Mouse (Mus musculus): ENCODE measurements around the gene Prrc2c. TPM values are rescaled to one million over a fixed set of nuclear protein-coding genes. Genes with fewer than 3 reads are reported as not detected.
A peak's percentile ranks its signal among the peaks of the same experiment; 100 is the strongest.
"Not testable (repeated sequence)": the region's sequence is repeated elsewhere in the genome, so short reads cannot be mapped to it uniquely, and the experiment has no call there.

Prrc2c gene
- total RNA-seq (2021), result 100 to 1,000 TPM; 224 TPM

DNA sequence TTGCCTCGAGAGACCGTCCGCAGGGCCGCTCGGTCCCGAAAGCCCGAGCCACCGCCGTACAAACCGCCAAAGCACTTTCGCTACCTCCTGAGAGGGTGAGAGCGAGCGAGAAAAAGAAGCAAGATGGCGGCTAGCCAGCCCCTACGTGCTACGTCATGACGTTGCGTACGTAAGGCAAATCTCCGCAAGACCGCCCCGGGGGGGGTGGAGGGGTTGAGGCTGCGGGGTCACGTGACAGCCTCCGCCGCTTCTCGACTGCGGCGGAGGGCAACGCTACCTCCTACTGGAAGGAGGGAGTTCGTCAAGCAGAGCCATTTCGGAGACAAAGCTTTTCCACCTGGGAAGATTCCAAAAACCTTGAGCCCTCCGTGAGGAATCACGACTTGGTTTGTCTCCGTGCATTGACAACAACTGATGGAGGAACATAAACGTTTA is at the start of gene Prrc2c:
Gene Prrc2c, minus strand, starts transcription at position 156 of the 435 bp plus-strand sequence.
- intact Hi-C loops (cut with DNase I), result no loop called here
- DNase-seq, result peak; percentile 100

DNA sequence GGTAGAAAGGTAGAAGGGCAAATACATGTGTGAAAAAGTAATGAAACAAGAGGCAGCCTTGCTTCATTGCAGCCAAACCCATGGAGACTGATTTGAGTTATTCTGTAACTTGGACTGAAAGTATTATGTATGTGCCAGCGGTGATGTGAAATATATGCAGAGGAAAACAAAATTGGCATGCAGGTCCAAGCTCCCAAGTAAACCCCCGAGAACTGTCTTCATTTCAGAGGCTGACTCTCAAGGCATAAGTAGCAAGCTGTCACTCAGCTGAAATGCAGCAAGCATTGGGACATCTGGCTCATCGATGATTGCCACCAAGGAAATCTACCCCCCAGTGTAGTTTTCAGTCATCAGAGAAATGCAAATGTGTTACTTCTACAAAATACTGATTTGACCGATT is 44.9 kb upstream of the Prrc2c start:
- DNase-seq, result no peak
- intact Hi-C loops (cut with DNase I), result no loop called here

DNA sequence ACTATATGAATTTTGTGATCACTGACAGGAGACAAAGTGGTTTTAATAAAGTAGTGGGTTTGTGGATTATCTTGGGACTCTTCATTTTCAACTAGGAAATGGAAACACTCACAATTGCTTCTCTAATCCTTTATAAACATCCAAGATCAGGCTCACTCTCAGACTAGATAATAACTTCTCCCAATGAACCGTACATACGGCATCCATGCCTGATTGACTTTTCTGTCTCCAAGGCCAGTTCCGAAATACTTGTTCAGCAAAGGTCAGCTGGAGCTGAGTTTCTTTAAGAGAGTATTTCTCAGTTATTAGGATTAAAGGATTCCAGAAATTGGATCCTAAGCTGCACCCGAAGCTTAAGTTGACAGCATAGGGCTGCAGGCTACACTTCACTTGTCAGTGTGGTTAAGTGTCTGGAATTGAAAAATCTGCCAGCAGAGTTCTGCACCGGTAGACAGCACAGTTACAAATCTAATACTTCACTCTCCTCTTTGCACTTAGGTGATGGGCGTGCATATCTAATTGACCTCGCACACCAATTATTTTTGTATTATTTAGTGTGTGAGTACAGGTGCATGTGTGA is 43.4 kb upstream of the Prrc2c start:
- no peak for DNase-seq
- intact Hi-C loops (cut with DNase I), result no loop called here

DNA sequence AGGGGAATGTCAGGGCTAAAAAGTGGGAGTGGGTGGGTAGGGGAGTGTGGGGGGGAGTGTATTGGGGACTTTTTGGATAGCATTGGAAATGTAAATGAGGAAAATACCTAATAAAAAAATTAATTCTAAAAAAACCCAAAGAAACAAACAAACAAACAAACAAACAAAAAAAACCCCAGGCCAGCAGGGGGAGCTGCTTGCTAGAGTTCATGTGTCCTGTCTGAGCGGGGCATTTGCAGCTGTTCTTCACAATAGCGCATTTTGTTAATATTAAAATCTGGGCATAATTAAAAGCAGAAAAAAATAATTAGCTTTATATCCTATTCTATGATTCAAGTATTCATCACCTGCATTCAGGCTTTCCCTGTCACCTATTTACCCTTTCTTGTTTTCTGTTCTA is 40.7 kb upstream of the Prrc2c start:
- intact Hi-C loops (cut with DNase I); DNase-seq: not testable (repeated sequence)

DNA sequence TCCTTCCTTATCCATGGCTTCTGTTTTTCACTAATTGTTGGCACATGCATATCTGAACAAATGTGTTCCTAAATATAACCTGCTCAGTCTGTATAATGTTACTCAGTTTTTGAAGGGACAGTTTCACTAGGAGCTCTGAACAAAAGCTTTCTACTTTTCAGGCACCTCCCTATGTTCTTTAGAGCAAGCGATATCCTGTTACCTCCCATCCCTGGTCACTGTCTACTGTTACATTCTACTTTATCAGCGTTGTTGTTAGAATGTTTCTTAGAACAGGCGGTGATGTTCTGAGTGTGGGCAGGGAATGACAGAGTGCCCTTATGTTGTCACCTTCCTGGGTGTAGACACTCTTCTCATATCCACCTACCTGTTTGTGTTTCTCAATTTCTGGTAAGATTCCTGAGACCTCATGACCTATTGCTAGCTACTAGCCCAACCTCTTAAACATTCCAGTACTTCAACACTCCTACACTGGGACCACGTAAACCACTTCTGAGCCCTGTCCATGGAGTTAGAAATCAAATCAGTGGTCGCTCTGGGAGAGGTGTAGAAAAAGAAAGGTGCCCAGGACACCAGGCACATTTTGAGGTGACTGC is 37.7 kb upstream of the Prrc2c start:
- intact Hi-C loops (cut with DNase I), result no loop called here
- DNase-seq, result no peak

DNA sequence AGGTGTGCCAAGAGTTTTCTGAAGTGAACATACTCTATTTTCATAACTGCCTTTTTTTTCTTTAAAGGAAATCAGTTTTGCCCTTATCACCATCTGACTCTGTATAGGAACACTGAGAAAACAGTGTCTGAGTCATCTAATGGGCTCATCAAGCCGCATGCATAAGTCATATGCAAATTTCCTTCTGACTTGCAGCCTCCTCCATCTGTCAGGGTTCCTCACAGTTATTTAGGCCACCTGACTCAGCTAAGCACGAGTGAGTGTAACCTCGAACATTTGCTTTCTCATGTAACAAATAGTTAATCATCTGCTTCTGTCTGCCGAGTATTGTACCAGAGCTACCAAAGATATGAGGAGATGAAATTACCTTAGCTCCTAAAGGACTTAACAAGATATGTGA is 33.3 kb upstream of the Prrc2c start:
- intact Hi-C loops (cut with DNase I), result no loop called here
- no peak for DNase-seq

DNA sequence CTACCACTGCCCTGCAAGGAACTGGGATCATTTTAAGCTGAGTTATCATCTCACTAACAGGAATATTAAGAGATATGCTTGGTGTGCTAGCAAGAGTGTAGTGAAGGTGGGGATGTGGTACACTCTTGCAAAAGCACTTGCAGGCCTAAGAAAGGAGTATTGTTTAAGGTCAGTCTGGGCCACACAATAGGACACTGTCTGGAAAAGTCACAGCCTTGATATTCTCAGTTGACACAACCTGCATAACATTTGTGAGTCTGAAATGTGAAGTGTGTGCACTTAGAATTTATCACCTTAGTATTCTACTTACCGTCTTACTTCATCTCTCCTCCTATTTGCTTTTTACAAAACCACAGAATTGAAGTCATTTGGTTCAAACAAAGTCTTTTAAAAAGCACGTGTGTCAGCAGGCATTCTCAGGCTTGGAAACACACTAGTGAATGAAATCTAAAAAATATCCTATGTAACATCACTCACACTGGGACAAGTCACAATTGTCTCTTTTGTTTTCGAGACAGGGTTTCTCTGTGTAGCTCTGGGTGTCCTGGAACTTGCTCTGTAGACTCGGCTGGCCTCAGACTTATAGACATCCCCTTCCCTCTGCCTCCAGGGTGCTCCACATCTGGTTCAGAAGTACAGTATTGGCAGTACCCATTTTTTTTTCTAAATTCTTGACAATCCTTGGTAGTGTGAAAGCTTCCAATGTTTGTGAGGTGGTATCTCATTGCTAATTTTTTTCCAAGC is 31.4 kb upstream of the Prrc2c start:
- intact Hi-C loops (cut with DNase I), result no loop called here

DNA sequence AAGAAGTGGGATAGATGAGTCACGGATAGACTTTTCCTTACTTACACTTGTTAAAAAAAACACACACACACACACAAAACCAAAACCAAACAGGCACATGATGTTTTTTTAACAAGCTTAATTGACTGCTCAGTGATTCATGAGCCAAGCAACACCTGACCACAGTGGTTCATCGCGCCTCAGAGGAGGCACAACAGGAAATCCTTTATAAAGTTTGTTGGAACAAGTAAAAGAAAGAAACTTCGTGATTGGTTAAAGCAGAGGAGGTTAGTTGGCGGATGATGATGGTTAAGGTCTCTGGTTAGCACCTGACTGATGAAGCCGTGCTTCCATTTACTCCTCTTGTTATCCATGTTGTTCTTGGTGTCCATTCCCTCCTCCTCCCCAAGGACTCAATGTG is 11.7 kb upstream of the Prrc2c start:
- DNase-seq, result no peak
- intact Hi-C loops (cut with DNase I), result no loop called here

More for the DNA sequence above, 31.4 kb upstream of the Prrc2c start:
- DNase-seq, result no peak

DNA sequence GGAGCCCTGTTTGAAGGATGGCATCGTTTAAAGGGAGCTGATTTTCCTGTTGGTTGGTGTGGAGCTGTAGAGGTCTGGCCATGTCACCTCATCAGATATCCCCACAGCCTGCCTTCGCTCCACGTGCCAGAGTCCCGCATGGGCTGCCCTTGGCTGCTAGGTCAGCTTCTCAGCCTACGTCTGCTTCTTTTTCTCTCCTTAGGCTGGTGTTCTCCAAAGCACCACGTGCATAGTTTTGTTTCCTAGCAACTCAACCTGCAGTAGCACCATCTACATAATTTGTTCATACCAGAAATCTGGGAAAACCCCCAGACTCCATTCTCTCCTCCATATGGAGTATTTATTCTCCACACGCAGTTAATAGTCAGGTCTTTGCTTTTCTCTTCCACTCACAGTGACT is 9.3 kb upstream of the Prrc2c start:
- no peak for DNase-seq
- intact Hi-C loops (cut with DNase I), result no loop called here

DNA sequence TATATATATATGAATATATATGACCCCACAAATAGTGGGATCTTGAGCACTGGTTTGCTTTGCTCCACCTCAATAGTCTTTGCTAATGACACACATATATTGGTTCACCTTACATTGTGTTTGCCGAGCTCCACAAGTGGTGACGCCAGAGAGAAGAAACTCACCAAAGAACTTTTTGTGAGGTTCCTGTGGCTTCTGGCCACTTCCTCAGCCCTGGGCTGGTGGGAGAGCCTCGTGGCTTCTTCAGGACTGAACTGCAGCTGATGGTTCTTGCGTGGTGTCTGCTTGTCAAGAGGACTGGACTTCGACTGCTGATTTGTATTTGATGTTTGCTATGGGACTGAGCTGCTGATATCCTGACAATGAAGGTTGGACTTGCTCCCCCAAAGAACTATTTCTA is 8.4 kb upstream of the Prrc2c start:
- DNase-seq, result no peak
- intact Hi-C loops (cut with DNase I), result no loop called here

DNA sequence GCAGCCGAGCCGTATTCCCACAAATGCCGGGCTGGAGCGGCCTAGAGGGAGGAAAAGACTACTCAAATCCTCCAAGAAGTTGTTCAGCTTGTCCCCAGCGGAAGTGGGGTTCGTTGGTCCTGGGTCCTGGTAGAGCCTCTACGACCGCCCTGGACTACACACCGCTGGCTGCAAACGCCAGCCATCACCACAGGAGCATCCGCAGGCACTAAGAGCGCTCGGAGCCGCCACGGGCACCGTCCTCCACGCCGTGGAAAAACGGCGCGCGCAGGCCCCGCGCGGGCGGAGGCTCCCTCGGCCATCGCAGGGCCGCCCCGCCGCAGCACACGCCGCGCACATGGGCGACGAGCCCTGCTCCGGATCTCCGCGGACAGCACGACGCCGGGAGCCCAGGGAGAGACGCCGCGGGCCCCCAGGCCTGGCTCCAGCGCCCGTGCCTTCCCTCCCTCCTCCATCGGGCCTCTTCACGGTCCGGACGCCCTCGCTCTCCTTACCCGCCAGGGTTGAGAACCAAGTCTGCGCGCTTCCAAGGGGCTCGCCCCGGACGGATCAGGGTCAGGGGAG is 443 bp downstream of the Prrc2c start:
- no peak for DNase-seq

DNA sequence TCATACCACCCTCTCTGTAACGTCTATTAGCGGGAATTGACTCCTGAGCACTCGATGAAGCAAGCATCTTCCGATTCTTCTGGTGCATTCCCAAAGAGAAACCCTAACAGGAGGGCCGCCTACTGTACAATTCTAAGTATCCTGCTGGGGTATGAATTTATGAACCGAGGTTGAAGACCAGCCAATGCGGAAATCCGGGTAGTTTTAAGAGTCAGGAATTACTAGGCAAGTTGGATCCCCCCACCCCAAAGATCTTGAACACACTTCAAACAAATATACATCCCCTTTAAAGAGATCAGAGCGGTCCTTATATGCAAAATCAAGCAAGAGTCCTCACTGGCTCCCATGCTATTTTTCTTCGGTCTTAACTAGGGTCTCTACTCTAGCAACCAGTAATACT is 950 bp downstream of the Prrc2c start:
- intact Hi-C loops (cut with DNase I), result no loop called here
- no peak for DNase-seq

More for the DNA sequence above, 443 bp downstream of the Prrc2c start:
- intact Hi-C loops (cut with DNase I), result no loop called here

DNA sequence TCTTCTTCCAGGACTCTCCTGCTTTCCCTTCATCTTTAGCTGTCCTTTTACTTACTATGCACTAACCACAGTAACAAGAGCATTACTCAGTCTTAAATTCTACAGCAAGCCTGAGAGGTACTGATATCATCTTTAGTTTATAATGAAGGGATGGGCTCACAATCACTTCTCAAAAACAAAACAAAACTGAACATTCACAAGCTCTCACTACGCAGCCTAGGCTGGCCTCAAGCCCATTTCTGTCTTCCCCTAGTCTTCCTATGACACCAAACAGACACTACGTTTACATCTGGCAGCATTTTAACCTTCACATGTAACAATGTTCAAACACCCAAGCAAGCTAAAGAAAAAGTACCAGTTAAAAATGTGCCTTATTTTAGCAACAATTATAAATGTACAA is 1.9 kb downstream of the Prrc2c start:
- intact Hi-C loops (cut with DNase I), result no loop called here
- DNase-seq, result no peak

DNA sequence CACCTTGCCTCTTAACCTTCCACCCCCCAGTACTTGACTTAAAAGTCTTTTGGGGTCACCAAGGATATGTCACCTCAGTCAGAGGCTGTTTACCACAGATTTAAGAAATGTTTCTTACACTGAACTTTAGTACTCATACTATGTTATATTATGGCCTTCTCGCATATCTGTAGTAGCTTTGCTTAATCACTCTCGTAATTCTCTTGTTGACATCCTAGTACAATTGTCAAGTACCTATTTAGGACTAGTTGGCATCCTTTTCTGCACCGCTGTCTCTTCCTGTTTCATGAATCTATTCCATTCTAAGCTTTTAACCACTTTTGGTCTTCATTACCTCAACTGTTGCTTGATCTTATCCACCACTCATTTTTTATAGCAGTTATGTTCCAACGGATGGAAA is 5.3 kb downstream of the Prrc2c start:
- no peak for DNase-seq
- intact Hi-C loops (cut with DNase I), result no loop called here

DNA sequence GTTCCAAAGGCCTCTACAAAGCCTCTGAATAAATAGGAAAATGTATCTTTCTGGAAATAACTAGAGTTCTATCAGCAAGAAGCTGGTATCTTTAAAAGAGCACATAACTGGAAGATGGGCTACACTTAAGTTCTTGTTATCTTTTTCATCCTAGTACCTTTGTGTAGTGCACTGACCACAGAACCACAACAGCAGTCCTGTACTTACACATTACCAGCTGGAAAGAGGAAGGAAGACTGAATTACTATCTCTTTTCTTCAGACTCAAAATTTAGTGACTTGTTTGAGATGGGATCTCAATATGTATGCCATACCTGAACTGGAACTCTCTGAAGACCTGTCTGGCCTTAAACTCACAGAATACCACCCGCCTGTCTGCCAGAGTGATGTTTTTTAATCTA is 6.1 kb downstream of the Prrc2c start:
- no peak for DNase-seq
- intact Hi-C loops (cut with DNase I), result no loop called here

DNA sequence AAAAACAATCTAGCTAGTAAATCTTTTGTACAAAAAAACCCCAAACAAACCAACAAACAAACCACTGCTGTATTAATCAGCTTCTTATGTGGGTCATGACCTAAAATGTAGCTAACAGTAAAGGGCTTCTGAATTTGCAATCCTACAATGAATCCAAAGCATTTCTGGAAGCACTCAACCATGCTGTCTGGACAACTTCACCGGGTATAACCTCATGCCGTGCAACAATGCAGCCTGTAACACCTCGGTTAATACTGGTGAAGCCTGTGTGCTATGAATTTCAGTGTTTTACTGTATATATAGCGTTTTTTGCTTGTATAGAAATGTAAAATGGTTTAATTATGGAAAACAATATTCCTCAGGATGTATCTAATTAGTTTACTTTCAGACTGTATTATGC is 8.3 kb downstream of the Prrc2c start:
- no peak for DNase-seq
- intact Hi-C loops (cut with DNase I), result no loop called here

DNA sequence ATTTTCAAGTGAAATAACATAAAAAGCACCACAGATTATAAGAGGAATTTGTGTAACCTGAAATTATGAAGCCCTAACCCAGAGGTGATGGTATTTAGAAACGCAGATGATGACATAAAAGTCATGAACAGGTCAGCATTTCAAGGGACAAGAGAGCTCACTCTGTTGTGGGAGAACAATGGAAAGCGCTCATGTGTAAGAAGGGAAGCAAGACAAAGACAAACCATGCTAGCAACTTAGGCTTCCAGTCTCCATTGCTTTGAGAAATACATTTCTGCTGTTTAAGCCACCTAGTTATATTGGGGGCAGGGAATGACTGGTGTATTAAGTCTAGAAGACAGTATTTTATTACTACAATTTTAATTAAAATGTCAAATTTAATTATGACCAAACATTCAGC is 10.9 kb downstream of the Prrc2c start:
- DNase-seq, result no peak
- intact Hi-C loops (cut with DNase I), result loop anchor here (10.0 kb wide), 1 partner anchor 345 kb away; no protein-coding TSS in a partner anchor

DNA sequence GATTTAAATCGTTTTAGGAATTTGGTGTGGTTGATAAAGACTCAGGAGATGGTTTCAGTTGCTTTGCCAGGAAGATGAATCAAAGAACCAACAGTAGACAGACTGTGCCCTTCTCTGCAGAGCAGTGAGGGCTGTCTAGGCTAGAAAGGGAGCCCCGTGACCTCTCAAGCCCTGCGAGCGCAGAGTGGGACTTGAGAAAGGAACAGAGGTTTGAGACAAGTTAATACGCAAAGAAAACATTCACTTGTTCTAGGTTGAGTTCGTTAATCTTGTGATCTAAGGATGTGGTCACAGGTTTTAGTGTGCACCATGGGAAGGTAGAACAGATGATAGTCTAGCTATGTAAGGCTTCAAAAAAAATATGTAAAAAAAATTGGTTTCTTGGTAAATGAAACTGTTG is 12.4 kb downstream of the Prrc2c start:
- intact Hi-C loops (cut with DNase I), result loop anchor here (10.0 kb wide), 1 partner anchor 347 kb away; no protein-coding TSS in a partner anchor
- DNase-seq, result no peak

DNA sequence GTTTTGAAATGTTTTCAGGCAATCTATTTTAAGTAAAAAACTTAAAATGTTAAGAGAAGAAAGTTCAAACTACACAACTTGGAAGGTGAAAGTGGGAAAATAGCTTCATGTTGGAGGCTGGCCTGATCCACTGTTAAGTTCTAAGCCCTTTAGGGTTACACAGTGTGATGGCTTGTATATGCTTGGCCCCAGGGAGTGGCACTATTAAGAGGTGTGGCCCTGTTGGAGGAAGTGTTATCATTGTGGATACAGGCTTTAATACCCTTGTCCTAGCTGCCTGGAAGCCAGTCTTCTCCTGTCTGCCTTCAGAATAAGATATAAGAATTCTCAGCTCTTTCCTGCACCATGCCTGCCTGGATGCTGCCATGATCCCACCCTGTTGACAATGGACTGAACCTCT is 16.7 kb downstream of the Prrc2c start:
- no peak for DNase-seq
- intact Hi-C loops (cut with DNase I), result loop anchor here (10.0 kb wide), 1 partner anchor 351 kb away; no protein-coding TSS in a partner anchor

DNA sequence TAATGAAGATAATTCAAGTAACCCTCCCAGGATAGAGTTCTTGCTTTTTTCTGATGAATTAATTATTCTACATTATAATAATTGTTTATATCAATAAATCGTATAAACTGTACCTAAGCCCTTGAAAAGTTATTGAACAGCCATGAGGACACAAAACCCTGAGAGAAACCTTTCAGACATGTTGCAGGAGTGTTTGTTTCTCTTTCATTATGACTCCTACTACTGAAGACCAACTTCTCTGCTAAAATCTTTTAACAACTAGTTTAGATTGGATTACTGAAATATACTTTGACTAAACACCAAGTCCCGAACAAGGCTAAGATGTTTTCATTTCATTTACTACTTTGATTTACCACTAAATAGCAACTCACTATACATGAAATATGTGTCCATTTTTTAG is 19.7 kb downstream of the Prrc2c start:
- no peak for DNase-seq
- intact Hi-C loops (cut with DNase I), result loop anchor here (10.0 kb wide), 1 partner anchor 354 kb away; no protein-coding TSS in a partner anchor

DNA sequence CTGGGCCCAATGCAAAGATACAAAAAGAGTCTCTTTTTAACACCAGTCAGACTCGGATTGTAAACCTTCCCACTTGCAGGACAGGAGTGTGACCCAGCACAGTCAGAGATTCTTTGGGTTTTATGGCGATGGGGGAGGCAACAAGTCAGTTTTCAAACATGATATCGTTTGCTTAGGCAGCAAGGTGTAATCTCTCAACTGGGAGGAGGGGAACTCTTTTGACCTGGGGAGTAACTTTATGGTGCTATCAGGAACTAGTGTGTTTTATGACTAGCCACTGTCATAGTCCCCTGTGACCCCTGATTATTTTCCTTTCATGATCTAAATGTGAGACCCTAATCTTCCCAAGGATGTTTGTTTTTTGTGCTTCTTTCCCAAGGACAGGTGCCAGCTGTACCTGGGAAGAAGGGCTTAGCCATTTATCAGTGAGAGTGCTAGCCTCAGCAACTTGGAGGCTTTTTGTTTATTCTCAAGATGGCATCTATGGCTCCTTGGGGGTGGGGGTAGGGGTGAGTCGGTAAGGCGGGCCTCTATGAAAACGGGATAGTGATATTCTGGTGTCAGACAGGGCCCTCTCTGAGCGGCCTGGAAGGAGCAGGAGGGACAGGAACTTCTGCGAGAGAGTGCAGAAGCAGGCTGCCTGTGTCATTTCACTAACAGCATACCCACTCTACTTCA is 39.8 kb downstream of the Prrc2c start:
- intact Hi-C loops (cut with DNase I), result loop anchor here (10.0 kb wide), 1 partner anchor 1244 kb away; no protein-coding TSS in a partner anchor
- no peak for DNase-seq
